Mouse (Mus musculus) kidney, postnatal 36 days (tissue): ENCODE data around the gene Rps9.

Experiments
- DNase-seq, 2 experiments: peaks; one replicate each; pipeline ENCODE4 v3.0.0; 2021 to 2022; ENCODE audit warnings: mixed read lengths in 2 of 2

The Rps9 gene

DNA sequence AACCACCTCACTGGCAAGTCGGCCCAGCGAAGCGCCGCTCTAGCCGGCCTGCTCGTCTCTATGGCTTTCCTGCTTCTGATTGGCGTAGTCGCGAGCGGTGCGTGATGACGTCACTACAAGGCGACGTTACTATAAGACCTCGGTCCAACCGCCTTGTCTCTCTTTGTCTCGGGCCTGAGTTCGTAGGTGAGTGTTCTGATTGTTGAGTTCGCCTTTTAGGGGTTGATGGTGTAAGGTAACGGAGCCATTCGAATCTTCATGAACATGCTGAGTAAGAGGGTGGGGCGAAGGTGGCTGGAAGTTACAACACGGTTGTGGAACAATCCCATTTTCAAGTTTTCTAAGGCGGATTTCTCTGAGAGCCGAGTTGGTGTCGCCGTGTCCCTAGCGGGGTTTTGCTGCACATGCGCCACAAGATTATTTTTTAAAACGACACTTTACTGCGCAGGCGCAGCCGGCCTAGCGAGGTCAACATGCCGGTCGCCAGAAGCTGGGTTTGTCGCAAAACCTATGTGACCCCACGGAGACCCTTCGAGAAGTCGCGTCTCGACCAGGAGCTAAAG is at the start of gene Rps9:
TSS of gene Rps9 (plus strand) at position 115 of the 563 bp plus-strand sequence.
- peak; percentile 98 for DNase-seq

DNA sequence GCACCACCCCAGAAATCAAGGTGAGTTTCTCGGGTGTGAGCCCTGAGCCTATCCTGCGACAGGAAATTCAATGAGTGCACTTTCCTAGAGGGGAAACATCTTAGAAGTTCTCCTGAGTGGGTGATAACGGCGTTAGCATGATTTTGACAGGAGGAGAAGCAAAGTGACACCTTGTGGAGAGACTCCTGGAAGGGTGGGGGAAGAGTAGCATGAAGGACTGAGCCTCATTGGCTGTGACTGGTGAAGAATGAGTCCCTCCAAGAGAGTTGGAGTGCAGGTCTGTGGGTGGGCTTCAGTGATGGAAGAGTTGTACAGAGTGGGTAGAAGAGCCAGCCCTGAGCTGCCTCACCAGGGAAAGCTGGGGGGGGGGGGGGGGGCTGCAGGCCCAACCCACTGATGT is 46.8 kb upstream of the Rps9 start:
- no peak for DNase-seq

DNA sequence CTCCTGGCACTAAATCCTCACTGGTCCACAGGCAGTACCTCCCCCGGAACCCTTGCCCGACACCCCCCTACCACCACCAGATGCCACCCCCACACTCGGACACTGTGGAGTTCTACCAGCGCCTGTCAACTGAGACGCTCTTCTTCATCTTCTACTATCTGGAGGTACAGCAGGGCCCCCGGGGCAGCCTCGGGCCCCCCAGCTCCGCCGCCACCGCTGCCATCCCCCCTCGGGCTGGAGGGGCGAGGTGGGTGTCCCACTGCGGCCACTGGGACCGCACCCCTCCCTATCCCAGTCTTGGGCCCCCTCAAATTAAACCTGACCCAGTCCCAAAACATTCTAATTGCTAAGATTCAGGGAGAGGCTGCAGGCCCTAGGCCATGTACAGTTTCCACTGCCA is 45.2 kb upstream of the Rps9 start:
- DNase-seq, result no peak

DNA sequence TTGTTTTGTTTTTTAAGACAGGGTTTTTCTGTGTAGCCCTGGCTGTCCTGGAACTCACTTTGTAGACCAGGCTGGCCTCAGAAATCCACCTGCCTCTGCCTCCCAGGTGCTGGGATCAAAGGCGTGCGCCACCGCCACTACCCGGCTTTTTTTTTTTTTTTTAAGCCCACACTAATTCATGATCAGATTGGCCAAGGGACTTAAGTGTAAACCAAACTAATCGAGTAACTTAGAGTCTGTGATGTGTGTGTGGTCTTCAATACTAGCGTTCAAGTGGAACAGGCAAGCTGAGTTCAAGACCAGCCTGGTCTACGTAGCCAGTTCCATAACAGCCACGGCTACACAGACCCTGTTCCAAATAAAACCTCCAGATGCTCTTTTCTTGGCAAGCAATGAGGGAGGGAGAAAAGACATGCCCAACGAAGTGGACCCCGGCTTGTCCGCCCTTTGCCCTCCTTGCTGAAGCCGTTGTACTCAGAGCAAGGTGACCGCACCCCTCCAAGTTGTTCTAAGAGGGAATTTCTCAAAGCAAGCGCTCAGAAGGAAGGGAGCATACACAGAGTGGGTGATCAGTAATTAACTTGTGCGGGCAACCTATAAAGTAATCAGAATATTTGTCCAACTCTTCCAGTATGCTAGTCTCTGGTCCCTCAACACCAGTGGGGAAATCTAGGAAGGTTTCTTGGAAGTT is 39.1 kb upstream of the Rps9 start:
- DNase-seq, result peak; percentile 67 to 73

DNA sequence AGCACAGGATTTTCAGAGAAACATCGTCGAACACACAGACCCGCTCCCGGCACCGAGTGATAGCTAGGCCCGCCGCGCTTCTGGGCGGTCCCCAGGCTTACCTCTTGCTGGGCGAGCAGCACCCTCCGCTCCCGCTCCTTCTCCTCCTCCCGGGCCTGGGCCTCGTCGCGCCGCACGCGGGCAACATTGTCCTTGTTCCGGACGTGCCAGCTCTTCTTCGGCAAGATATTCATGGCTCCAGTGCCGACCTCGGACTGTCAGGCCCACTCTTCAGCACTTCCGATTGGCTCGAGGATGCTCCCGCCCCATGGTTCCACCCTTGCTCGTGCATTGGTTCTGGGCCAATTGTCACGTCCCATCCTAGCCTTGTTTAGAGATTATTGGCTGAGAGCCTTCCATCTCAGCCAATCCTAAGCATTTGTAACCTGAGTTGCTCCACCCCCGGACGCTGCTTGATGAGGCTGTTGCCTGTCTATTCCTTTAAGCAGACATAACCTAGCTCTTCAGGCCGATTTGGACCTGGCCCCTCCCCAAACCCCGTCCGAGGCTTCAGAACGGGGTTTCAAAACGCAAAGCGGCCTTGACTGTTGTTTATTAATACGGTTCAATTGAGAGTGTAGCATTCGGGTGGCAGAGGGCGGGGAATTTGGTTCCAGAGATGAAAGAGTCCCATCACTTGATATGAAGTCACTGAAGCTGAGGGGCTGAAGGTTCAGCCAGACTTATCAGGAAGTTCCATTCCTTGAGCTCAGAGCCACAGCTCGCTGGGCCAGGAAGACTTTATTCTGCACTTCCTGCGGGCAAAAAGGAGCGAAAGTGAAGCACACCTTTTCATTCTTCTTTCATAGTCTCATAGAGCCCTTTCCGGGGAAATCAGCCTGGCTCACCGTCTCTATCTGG is 38.3 kb upstream of the Rps9 start, which contains the start of gene Leng1:
TSS of gene Leng1 (minus strand) at position 626 of the 900 bp plus-strand sequence.
- peak; percentile 97 to 99 for DNase-seq

DNA sequence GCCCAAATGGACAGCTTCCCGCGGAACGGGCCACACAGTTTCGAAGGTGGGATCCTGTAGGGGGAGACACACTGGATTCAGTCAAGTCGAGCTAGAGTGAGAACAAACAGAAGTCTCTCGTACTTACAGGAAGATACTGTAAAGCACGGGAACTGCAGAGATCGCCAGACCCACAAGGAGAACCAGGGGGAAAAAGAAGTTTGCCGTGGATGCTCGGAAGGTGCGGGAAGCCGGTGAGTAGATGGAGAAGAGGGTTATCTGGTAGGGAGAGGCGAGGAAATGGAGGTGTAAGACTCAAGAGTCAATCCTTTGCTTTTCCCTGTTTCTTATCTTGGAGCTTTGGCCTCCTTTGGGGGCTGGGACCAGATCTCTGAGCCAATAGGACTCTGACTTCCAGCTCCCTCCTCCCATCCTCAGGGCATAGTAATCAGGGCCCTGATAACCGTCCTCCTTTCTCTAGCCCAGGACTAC is 36.8 kb upstream of the Rps9 start:
- DNase-seq, result peak in 1 of 2 experiments; percentile 8

DNA sequence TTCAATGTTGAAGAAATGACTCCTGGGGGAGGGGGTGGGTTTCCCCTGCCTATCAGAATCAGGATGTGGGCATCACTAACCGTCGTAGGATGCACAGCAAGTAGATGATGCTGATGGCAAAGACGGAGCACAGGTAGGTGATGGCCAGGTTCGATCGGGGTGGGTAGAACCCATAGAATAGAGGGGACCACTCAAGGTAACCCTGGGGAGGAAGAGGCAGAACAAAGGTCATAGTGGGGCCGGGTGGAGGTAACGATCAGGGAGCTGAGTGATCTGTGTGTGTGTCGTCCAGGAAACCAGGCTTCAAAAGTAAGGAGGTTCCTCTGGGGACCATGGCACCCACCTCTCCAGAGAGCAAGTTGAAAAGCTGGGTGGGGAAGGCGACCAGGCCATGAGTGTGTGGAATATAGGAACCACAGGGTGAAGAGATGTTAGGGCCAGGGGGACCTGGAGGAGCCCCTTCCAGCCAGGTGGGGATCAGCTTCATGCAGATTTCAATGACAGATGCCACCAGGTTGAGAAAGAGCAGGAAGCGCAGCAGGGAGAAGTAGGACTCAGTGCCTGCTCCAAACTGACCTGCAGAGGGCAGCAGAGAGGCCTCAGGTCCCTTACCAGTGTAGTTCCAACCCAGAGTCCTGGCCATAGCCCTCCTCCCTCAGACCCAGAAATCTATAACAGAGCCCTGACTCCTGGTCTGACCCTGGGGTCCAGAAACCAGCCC is 29.1 kb upstream of the Rps9 start:
- peak; percentile 82 to 95 for DNase-seq

DNA sequence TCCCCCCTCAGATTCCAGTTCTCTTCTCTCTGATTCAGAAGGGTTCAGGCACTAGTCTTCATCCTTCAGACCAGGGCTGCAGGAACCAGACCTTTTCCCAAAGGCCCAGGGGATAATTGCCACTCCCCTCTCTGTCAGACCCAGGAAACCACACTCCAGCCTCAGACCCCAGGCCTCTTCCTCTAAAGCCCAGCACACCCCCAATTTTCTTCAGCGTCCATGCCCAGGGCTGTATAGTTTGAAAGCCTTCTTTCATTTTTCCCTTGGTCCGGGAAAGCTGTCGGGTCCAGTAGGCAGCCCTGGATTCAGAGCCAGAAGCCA is 28.6 kb upstream of the Rps9 start:
- no peak for DNase-seq

DNA sequence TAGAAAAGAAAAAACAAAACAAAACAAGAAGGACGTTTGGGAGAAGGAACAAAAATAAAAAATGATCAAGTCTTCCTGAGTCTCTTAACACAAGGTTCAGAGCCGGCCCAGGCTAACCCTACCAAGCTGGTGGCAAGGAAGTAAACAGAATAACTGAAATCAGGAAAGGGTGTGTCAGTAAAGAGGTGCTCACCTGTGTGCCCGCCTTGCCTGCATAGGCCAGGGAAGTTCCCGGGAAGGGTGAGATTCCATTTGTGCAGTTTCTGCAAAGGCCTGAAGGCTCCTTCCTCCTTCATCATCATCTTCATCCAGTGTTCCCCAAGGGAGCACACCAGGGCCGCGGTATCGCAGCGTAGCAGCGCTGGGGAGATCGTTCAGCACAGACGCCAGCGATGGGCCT is 27.4 kb upstream of the Rps9 start:
- DNase-seq, result no peak

DNA sequence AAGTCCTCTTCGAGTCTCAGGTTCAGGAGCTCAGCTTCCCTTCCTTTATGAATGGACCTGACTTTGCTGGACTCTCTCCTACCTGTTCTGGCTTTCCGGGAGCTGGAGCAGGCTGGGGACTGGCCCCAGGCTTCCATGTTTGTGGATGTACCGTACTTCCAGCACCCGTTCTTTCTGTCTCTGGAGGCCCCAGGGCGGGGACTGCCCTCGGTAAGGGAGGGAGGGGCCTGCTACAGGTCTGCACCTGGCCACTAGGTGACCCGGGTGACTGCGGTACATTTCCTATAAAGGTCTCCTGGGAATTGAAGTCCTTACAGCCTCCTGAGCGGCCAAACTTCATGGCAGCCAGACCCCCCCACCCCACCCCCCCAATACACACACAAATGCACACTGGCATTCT is 26.5 kb upstream of the Rps9 start, which contains the start of gene Tmc4:
TSS of gene Tmc4 (minus strand) at position 212 of the 400 bp plus-strand sequence.
- peak; percentile 62 to 74 for DNase-seq

DNA sequence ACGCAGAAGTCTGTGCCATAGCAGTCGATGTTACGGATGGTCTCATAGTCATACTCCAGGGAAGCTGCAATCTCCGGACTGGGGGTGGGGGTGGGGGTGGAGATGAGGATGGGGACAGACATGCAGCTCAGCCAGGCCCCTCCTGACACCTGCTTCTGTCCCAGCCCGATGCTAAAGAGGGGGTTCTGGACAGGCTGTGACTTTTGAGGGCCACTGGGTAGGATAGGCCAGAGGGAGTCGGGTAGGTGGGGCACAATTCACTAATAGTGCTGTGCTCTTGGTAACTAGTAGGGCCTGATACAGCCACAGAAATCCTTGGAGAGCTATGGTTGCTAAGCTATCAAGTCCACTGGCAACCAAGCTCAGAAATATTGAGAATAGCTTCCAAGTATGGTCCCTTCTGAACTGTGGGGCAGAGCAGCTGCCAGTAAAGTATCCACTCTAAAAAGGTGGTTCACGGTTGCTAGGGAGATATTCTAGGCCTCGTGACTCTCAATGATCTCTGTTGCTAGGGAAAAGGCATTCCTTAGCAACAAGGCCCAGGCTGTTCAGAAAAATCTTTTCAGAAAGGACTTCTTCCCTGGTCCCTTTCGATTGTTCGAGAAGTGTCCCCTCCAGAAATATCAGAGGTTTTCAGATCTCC is 19.8 kb upstream of the Rps9 start:
- no peak for DNase-seq

DNA sequence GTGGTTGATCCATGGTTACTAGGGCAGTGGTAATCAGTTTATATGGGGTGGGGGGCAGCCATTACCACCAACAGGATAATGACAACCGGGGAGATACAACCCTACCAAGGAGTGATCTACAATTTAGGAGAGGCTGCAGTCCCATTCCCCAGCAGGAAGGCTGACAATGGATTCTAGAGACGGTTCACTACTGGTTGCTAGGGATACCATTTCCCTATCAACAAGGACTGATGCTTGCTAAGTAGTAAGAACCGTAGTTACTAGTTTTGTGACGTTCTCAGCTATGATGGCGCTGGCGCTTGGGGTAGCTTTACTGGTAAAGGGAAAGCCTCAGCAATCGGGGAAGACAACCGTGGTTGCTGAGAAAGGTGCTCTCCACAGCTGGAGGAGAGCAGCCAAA is 19.1 kb upstream of the Rps9 start:
- no peak for DNase-seq

DNA sequence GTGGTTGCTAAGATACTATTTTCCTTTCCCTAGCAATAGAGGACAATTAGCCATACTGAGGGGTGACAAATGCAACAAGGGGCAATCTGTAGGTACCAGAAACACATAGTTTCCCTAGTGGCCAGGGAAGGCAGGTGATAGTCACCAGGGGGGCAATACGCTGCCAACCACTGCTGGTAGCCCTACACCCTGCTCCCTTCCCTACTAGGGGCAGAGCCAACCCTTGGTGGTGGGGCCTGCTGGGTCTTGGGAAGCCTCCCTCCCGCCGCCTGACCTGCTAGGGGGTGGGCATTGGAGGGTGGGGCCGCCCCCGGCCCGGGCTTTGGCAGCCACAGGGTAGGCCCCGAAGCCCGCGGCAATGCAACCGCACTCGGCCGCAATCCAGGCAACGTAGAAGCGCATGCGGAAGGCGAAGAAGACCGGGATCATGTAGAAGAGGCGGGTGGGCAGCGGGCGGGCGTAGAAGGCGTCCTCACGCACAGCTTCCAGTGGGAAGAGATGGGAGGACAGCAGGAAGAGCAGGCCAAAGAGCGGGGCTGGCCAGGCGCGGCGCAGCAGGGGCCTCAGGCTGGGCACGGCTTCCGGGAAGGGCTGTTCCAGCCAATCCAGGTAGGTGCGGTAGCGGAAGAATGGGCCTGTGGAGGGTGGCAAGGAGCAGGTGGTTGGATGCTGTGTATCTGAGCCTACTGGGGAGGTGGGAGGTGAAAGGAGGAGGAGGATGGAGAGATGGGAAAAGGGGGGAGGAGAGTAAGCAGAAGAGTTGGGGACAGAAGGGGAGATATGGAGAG is 18.2 kb upstream of the Rps9 start:
- DNase-seq, result no peak

DNA sequence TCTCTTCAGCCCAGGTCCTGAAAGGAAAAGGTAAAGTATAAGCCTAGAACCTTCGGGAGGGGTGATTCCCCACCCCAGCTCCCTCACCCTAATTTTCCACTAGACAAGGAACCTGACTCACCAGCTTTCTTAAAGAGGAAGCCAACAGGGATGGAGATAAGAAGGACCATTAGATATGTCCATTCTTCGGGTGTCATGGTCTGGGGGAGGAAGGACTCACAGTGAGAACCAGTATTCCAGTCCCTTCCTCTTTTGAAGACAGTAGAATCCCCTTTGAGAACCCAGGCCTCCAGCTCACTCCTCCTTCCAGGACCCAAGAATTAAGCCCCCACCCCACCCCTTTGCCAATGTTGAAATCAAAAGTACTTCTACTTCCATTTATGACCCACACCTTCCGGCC is 11.9 kb upstream of the Rps9 start:
- no peak for DNase-seq

DNA sequence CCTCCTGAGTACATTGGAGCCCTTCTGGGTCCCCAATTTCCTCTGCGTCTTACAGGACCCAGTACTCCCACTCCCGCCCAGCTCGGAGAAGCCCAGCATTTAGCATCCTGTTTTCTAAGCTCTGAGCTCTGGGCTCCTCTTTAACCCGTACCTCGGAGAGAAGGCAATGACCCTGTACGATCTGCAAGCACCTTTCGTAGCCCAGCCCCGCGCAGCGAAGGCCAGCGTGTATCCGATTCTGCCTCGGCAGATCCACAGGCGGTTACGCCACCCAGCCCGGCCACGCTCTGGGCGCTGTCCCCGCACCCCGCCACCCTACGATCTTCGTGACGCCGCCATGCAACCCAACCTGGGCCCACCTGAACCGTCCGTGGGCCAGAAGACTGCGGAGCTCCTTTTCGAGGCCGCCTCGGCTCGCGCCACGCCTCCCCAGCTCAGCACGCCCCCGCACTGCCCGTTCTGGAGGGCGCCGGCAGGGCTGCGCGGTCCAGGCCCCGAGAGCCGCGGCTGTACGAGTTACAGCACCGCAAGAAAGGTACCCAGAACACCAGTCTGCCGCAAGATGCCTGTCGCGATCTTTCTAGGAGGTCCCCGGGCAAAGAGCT is 11.3 kb upstream of the Rps9 start, which contains the start of gene Tsen34:
TSS of gene Tsen34 (plus strand) at position 482 of the 605 bp plus-strand sequence.
- DNase-seq, result no peak

DNA sequence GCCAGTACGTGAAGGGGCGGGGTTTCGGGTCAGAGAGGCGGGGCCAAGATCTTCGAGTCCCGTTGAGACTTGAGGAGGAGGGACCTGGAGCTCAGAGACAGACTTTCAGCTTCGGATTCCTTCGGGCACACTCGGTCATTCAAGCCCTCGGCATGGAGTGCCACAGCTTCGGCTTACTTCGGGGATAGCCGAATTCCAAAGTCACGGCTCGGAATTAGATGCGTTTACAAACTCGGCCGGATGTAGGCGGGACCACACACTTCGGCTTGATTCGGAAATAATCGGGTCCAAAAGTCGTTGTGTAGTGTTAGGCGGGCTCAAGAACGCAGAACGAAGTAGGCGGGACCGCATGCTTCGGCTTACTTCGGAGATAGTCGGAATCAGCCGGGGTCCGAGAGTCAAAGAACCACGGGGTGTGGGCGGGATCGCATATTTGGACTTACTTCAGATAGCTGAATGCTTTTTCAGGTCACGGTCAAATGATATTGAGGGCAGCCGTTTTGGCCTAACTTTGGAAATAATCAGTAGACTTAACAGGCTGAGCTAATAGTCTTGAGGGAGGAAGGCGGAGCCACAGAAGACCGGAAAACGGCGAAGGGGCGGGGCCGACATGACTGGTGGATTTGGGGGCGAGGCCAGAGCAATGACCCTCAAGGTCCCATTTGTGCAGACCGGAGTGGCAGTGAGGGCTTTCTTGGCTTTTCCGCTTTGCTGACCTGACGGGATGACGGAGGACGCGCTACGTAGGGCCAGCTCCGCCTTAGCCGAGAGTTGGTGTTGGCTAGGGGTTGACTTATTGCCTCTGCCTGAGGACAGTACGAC is 10.6 kb upstream of the Rps9 start, which contains the start of gene Mboat7:
TSS of gene Mboat7 (minus strand) at position 537 of the 822 bp plus-strand sequence.
- DNase-seq, result peak; percentile 98 to 99

DNA sequence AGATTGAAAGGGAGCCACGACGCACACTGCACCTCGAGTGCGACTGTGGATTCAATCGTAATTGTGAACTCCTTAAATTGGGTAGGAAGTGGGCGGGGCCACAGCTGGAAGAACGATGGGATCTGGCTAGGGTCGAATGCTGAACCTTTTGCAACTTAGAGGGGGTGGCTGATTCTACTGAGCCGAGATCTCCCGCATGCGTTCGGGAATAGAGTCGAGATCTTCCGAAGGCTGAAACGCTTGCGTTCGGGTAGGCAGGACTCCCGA is 10.1 kb upstream of the Rps9 start:
- no peak for DNase-seq

DNA sequence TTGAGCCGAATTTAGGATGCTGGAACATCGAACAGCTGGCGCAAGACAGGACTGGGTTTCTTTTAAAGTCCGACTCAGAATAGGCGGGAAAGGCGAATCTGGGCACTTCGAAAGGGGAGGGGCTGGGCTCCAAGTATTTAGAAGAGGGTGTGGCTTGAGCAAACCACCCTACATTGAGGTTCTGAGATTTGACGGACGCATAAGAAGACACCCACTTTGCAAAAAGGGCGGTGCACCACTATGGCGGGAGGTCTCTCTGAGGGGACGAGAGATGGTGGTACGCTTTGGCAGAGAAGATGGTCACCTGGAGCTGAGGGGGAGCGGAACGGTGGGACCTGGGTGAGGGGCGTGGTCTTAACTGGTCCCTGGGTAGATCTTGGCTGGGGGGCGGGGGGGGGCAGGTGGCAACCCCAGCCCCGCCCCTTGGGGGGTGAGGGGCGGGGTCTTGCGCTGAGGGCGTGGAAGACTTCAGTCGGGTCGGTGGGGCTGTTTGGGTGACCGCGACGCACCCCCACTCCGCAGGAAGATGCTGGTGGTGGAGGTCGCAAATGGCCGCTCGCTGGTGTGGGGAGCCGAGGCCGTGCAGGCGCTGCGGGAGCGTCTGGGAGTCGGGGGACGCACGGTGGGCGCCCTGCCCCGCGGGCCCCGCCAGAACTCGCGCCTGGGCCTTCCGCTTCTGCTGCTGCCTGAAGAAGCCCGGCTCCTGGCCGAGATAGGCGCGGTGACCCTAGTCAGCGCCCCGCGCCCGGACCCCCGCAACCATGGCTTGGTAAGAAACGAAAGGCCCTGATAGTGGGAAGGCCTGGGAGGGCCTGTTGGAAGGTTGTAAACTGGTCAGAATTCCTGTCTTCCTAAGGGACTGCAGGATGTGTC is 9.5 kb upstream of the Rps9 start:
- peak; percentile 83 to 85 for DNase-seq

DNA sequence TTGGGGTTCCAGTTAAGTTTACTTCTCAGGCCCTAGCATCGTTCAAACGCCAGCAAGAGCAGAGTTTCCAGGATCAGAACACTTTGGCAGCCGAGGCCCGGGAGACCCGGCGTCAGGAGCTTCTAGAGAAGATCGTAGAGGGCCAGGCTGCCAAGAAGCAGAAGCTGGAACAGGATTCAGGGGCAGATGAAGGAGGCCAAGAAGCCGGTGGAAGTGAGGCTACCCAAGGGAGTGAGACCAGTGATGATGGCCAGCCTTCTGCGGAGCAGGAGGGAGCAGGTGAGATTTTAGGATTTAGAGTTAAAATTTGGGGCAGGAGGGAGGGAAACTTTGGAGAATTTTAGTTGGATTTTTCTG is 8.9 kb upstream of the Rps9 start:
- DNase-seq, result peak in 1 of 2 experiments; percentile 17
